Mouse (Mus musculus): ENCODE data around the gene Fam98c.
"Not testable (repeated sequence)": the region's sequence is repeated elsewhere in the genome, so short reads cannot be mapped to it uniquely, and the experiment has no call there.

The Fam98c gene

DNA sequence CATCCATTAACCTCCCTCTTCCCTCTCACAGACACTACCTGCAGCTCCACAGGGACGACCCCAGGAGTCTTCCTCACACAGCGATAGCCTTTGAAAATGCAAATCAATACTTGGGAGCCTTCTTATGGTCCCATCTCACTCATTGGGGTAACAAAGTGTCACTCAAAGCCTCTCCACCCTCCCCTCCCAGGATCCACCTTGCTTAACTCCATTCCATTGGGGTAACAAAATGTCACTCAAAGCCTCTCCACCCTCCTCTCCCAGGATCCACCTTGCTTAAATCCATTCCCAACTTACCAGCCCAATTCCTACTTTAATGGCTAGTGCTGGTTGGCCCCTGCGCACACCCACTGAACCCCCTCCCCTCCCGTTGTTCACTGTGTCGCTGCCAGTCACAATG lies 2.2 kb upstream of the Fam98c start:
- DNase-seq (ENCODE audit: low read depth, low spot score): no peak

DNA sequence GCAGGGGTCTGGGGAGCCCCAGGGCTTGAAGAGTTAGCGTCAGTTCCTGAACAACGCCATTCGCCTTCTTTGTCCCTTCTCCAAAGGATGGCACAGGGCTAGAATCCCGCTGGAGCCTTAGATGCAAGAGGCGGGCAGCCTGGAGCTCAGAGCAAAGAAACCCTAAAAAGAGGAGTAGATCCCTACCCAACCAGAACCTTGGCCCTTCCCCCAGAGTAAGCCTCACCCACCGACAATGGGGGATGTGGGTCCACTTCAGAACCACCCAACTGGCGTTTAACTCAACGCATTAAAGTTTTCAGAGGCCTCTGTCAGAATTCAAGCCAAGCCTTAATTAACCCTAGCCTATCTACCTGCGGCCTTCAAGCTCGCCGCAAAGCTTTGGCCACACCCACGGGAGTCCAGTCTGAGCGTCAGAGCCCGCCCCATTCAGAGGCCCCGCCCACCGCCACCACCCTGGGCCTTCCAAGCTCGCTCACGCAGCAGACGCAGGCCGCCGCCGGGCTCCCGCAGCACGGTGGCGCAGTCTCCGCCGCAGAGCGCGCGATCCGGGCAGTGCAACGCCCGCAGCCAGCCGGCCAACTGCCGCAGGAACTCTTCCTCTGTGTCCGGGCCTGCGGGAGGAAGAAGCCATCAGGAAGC lies 717 bp downstream of the Fam98c start:
- DNase-seq (ENCODE audit: low read depth, low spot score): peak; percentile 77

DNA sequence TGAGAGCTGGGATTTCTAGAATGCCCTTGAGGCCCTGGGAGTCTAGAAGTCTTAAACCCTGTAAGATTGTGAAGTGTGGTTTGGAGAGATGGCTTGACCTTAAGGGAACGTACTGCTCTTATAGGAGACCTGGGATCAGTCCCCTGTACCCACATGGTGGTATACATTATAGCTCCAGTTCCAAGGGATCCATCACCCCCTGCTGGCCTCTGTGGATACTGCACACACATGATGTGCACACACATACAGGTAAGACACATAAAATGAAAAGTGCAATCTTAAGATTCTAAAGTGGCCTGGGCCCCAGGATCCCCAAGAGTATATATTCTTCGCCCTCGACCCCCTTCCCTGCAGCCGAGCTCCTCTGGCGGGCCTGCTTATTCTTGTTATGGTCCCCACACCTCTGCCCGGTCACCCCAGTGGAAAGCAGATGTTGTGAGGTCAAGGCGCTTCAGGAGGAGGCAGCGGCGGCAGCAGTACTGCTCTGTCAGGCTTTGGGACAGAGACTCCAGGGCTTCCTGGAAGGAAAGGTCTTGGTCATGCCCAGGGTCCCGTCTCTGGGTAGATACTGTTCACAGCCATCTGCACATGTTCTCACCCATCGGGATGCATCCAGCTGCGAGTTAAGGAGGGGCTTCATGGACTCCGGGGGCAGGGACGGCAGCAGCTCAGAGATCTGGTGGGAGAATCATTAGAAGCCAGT lies 1.9 kb downstream of the Fam98c start:
- no peak for DNase-seq (ENCODE audit: low read depth, low spot score)

DNA sequence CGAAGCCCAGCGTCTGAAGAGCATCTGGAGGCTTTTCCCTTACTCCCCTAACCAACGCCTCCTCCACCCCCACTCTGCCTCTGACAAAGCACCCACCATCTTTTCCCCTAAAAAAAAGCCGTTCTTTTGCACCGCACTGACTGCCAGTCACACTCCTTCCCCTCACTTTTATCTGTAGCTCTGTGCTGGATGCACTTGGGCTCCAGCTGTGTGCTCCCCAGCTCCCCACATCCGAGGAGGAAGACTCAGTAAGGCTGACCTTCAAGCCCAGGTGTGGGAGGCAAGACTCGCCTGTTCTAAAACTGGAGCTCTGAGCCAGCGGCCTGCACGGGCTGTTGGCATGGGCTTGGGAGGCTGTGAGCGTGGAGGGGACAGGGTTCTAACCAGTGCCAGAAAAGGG lies 4.5 kb downstream of the Fam98c start:
- DNase-seq (ENCODE audit: low read depth, low spot score): no peak

DNA sequence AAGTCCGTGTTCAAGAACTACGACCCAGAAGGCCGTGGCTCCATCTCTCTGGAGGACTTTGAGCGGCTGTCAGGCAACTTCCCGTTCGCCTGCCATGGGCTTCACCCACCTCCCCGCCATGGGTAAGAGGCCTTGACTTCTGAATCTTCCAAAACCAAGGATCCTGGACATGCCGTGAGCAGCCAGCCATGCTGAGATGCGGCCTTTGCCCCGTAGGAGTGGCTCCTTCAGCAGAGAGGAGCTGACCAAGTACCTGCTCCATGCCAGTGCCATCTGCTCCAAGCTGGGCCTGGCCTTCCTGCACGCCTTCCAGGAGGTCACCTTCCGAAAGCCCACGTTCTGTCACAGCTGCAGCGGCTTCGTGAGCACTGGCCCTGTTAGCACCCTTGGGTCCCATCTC lies 7.3 kb downstream of the Fam98c start:
- DNase-seq (ENCODE audit: low read depth, low spot score): no peak

DNA sequence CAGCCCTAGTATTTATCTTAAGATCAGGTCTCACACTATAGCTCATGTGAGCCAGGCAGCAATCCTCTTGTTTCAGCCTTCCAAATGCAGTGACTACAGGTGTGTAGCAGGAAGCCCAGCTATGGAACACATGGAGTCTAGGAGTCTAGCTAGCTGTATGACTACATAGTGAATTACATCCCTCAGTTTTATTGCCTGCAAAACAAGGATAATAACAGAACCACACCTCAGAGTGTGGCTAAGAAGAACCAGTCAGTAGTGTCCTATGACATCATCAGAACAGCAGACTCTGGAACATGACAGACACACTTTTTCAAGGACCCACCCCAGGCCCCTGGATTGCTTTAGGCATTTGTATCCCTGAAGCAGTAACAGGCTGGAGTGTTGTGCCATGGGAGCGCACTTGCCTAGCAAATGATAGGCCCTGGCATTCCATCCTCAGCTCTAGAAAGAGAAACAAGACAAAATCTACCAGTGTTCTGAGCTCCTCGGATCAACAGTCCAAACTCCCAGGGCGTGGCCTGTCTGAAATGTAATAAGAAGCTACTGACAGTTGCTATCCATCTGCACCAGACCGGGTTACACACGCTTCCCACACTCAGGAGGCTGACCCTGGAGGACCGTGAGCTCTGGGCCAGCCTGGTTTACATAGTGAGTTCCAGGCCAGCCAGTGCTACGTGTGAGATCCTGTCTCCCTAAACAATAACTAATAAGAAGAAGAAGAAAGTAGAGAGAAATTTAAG lies 9.2 kb downstream of the Fam98c start:
- no peak for DNase-seq (ENCODE audit: low read depth, low spot score)

DNA sequence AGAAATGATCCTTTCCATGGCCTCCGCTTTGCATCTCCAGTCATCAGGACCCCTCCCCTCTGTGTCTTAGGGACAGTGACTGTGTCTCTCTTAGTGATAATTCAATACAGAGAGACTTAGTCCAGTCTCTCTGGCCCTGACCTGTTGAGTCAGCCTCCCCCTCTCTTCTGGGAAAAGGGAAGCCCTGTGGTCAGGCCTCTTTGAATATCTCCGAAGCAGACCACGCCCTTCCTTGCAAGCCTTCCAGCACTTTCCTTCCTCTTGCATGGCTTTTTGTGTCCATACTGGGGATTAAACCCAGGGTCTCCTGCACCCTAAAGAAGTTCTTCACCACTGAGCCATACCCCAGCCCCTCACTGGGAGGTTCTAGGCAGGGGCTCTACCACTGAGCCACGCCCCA lies 12.0 kb downstream of the Fam98c start:
- DNase-seq (ENCODE audit: low read depth, low spot score): no peak

DNA sequence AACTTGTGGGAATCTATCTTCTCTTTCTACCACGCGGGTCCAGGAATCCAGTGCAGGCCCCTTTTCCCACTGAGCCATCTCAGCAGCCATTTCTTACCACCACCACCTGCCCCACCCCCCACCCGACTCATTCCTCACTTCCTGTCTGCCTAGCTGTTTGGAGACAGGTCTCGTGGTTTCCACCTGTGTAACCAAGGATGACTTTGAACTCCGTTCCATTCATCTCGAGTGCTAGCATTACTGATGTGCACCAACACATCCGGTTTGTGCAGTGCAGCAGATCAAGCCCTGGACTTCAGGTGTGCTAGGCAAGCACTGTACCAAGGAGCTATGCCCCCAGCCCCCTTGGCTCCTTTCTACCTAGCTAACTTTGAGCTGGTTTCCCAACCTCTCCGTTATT lies 14.6 kb downstream of the Fam98c start:
- DNase-seq (ENCODE audit: low read depth, low spot score): no peak

DNA sequence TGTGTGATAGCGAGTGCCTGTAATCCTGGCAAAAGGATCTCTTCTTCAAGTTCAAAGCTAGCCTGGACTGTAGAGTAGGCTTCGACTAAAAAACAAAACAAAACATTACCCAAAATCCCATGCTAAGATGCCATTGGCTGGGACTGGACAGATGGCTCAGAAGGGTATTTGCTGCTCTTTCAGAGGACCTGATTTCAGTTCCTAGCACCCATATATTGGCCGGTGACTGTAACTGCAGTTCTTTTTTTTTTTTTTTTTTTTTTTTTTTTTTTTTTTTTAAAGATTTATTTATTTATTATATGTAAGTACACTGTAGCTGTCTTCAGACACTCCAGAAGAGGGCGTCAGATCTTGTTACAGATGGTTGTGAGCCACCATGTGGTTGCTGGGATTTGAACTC lies 16.8 kb downstream of the Fam98c start:
- DNase-seq (ENCODE audit: low read depth, low spot score): not testable (repeated sequence)

DNA sequence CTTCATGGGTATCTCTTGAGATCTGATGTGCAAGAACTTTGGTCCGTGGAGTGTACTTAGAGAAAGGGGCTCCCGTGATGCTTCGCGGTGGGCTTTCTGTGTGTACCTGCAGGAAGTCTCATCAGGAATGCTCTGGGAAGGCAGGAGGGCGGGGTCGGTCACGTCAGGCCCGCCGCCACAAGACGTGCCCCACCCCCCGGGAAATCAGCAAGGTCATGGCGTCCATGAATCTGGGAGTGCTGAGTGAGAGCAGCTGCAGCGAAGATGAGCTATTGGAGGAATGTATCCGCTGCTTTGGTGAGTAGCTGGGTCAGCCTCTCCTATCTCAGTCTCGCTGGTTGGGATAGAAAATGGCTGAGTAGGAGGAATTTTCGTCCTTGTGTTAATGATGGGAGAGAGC lies 18.6 kb downstream of the Fam98c start:
- DNase-seq (ENCODE audit: low read depth, low spot score): no peak

DNA sequence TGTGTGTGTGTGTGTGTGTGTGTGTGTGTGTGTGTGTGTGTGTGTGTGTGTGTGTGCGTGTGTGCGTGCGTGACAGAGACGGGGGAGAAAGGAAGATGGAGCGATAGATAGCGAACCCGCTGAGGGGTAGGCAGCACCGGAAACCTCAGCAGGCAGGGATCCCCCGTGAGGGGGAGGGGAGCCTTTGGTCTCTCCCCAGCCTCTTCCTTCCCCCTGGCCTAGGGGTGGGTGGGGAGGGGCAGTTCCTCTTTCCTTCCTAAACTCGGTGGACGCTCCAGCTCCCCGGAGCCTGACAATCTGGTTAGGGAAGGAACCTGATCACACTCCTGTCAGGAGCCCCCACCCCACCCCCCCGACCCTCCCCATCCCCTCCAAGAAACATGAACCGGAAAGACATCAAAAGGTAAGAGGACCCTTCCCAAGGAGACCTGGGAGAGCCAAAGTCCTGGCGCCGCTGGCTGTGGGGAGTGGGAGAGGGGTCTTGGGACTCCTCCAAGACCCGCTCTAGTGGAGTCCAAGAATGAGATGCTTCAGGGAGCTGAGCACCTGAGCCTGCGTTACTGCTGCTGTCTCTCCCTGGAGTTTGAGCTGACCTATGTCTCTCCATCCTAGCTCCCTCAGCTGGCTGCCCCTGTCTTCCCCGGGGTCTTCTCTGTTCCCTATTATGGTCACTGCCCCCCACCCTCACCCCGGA lies 21.2 kb downstream of the Fam98c start, which contains the start of gene Rasgrp4:
Gene Rasgrp4 (plus strand): TSS at position 159 of the 694 bp plus-strand sequence.
- no peak for DNase-seq (ENCODE audit: low read depth, low spot score)

DNA sequence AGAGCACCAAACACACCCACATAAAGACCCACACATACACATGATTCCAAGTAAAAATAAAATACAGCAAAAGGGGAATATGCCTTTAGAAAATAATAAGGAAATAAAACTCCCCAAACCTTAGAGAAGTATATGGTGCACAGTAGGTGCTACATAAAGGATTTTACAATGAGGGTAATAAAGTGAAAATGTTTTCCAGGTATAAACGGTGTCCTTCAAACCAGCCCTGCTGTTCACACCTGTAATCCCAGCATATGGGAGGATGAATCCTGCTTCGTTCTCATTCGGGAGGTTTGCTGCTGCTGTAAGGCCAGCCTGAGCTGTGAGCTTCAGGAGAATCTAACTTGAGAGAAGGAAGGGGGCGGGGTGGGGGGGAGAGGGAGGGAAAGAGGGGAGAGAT lies 21.8 kb downstream of the Fam98c start:
- DNase-seq (ENCODE audit: low read depth, low spot score): no peak

DNA sequence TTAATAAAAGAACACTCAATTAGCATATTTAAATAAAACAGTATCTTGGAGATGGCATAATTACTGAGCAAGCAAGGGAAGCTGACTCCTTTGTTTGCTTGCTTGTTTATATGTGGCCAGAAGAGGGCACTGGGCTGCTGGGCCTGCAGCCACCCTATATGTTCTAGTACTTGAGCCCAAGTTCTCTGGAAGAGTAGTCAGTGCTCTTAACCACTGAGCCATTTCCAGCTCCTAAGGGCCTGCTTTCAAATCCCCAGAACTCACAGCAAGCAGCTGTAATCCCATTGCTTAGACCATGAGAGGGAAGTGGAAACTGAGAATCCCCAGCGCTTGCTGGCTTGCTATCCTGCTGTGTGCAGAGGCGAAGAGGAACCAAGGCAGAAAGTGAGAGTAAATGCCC lies 27.3 kb downstream of the Fam98c start:
- no peak for DNase-seq (ENCODE audit: low read depth, low spot score)

DNA sequence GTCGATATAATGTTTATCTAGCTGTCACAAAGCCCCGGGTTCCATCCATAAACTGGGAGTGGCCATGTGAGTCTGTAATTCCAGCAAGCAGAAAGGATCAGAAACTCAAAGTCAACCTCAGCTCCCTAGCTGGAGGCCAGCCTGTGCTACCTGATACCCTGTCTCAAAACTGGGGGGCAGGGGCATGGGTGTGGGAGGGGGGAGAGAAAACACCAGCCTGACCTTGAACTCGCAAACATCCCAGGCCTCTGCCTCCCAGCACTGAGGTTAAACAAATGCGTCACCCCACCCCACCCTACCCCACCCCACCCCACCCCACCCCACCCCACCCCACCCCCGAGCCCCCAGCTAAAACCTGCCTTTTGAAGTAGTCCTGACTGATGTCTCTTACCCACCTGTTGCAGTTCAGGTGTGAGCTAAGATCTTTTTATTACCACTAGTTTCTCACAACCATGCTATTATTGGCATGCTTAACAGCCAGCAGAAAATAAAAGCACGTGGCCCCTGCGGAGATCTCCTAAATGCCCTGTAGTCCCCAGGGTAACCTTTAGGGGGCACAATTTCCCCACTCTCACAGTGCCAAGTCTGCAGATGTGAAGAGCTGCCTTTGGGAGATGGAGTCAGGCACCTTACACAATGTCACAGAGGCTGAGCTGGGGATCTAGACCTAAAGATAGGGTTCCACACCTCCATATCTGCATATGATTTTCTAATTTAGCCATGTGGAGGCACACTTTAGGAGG lies 29.7 kb downstream of the Fam98c start:
- DNase-seq (ENCODE audit: low read depth, low spot score): peak; percentile 43

DNA sequence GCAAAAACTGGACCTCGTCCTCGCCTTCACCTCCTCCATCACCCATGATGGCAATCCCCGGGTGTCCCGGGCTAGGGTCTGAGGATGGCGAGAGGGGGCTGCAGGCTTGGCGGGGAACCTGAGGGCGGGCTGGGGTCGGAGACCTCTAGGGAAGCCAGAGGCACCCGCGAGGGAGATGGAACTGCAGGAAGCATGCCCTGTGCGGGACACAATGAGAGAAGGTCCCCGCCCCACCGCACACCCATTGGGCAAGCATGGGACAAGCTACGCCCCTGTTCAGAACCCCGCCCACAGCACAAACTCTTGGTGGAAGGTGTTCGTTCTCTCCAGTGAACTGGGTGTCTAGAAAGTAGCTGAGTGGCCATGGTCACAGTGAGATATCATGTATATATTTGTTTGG lies 31.1 kb downstream of the Fam98c start, which contains the start of gene Ryr1:
Gene Ryr1 (minus strand): TSS at position 210 of the 400 bp plus-strand sequence.
- no peak for DNase-seq (ENCODE audit: low read depth, low spot score)

DNA sequence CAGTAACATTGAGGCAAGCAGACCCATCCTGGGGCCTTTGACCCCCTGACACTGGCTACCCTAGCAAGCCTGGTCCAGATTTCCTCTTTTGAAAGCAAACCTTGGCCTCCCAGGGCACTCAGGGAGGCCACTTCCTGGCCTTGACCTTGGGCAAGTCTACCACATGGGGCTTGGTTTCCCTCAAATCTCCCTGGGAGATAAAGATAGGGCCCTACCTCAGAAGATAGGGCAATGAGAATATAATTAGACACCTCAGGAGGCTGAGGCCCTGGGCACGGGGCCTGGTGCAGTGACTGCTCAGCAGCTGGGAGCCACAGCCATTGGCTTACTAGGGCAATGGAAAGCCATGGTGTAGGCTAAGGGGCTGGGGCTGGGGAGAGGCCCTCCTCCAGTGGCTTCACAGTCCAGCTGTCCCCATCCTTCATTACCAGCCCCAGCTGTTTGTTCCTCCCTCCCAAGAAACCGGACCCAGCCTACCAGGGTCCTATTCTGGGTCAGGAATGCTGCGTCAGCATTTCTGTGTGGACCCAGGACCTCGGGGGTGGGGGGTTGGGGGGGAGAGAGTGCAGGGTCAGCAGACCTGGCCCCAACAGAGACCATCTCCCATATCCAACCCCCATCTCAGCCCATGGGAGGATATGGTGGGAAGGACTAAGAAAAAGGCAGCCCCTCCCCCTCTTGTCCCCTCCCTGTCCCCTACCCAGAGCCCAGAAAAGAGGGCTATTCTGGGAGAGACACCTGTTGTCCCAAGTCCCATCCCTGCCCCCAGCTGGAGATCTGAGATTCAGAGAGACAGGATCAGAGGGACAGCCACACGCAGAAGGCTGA lies 32.3 kb downstream of the Fam98c start:
- DNase-seq (ENCODE audit: low read depth, low spot score): no peak

DNA sequence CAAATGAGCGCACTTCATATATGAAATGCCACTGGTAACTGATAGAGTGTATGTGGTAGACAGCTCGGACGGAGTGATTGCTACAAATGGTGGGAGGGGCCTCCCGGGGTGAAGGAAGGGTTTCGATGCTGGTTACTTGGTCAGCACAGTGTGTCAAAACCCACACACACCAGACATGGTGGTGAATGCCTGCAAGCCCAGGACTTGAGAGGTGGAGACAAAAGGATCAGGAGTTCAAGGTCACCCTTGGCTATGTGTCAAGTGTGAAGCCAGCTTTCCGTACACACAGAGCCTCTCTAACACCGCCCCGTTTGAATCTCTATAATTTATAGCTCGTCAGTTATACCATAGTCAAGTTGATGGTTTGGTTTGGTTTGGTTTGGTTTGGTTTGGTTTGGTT lies 33.2 kb downstream of the Fam98c start:
- no peak for DNase-seq (ENCODE audit: low read depth, low spot score)

DNA sequence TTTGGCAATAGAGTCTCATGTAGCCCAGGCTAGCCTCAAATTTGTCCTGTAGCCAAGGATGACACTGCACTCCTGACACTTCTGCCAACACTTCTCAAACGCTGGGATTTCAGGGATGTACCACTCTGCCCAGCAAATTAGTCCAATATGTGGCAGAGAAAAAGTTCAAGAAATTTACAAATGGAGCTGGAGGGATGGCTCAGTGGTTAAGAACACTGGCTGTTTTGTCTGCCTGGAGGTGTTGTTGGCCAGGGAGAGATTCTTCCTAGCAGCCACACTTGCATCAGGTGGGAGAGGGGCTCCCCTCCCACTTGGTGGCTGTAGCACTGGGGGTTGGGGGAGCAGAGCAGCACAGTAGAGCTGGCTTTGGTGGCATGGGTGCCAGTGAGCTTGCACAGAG lies 36.5 kb downstream of the Fam98c start:
- DNase-seq (ENCODE audit: low read depth, low spot score): no peak

DNA sequence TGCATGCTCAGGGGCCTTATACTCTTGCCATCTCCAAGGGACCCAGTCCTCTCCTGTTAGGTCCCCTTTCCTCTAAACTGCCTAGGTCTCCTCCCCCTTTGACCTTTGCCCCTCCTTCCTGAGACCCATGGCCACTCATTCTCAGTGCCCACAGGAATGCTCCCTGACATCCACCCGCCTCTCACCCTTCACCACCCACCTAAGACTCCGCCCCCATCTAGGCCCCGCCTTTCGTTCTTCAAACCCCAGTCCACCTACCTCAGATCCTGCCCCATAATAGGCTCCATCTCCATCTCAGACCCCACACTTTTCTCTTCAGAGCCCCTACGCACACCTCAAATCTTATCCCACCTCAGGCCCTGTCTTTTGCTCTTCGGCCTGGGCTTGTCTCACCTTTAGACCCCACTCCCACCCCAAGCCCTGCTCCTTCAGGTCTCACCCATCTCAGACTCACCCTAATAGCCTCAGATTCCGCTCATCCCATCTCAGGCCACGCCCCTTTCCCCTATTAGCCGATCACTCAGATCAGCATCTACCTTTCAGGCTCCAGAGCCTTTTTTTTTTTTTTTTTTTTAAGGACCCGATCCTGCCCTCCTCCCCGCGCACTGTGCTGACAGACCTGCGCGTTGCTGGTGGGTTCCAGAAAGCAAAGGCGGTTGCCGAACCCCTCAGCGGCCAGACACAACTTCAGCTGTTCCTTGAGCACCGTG lies 37.7 kb downstream of the Fam98c start:
- no peak for DNase-seq (ENCODE audit: low read depth, low spot score)

All from retina, postnatal 7 days (tissue).